Mouse (Mus musculus) liver, adult 2 months (tissue): Measurements from ENCODE around the gene Liph.

Experiments used
- CTCF ChIP-seq: fragments of 200-500 bp; IDR thresholded peaks from 2 replicates; pipeline ENCODE4 v1.5.1; 2011; ENCODE audit warnings: low read depth, low read length, control low read depth
- POLR2A ChIP-seq: fragments of 200-500 bp; IDR thresholded peaks from 2 replicates; pipeline ENCODE4 v1.6.1; 2011; ENCODE audit warnings: low read length, control low read depth; ENCODE audit not compliant: insufficient read depth; ENCODE audit errors: extremely low read depth

GRCm38 (mm10) chr16:21983146-21983545, 12.3 kb downstream of the Liph start:
- TF ChIP-seq POLR2A (no peak), CTCF (no peak)
